Mouse (Mus musculus): ENCODE results near the gene BC034090. TPM values are rescaled to one million over a fixed set of nuclear protein-coding genes. Genes with fewer than 3 reads are reported as not detected.

The BC034090 gene
- polyA plus RNA-seq, 2 experiments from 2014 or later: 0.29 to 0.32 TPM

DNA sequence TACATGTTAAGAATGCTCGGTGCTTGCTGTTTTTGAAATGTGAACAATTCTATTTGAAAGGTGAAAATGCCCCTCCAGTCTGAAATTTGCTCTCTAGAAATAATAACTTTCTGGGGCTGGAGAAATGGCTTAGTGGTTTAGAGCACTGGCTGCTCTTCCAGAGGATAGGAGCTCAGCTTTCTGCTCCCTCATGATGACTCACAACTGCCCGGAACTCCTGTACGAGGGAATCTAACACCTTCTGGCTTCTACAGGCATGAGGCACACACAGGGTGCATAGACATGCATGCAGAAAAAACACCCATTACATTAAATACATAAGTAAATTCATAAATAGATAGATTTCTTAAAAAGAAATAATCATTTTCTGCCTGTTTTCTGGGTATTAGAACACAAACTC is 60.1 kb downstream of the BC034090 start:
- no peak for ATAC-seq

DNA sequence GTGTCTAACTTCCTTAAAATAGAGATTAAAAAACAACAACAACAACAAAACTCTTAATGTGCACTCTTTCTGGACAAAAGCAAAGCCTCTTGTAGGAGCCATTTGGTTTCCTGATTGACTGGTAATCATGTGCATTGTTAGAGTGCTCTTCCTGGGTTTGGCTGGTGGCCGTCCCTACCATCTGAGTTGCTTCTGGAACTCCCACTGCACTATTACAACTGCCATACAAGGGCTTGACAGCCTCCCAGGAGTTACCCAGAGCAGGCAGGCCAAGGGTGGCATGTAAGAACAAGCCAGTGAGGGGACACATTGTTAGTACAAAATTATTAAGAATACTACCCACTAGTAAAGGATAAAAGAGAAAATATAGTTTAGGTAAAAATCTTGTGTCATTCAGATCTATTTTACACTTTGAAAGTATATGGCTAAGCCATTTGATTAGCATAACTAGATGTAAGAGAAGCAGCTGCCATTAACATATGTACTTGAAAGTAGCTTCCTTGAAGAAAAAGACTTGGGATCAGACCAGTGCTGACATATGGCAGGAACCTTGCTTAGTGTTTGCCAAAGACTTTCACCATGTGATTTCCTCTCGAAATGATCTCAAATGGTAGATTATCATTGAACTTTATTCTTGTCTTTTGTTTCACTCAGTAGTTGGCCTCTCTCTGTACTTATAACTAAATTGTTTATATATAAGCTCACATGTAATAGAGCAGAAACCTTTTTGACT is 65.9 kb downstream of the BC034090 start:
- ATAC-seq: no peak

DNA sequence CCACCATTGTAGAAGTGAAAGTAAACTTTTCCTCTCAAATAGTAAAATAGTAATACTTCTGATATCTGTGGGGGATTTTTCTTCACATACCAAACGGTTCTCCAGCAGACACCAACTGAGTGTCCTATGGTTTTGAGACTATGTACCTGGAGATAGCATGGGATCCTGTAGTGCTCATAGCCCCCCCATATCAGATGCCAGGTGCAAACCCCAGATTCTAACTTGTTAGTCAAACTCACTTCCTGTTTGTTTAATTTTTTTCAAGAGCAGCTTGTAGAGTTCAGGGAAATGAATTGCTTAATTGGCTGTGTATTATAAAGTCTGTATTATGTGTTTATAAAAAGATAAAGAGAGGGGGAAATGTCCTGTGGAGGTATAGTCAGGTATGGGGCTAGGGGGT is 69.8 kb downstream of the BC034090 start:
- ATAC-seq: peak; percentile 54

DNA sequence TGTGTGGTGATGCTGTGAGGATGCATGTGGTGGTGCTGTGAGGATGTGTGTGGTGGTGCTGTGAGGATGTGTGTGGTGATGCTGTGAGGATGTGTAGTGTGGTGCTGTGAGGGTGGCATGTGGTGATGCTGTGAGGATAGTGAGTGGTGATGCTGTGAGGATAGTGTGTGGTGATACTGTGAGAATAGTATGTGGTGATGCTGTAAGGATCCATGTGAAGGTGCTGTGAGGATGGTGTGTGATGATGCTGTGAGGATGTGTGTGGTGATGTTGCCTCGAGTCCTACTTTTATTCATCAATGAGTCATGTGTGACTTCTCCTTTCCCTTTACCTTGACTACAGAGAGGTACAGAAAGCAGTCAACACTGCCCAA is 70.6 kb downstream of the BC034090 start:
- ATAC-seq: peak; percentile 67

DNA sequence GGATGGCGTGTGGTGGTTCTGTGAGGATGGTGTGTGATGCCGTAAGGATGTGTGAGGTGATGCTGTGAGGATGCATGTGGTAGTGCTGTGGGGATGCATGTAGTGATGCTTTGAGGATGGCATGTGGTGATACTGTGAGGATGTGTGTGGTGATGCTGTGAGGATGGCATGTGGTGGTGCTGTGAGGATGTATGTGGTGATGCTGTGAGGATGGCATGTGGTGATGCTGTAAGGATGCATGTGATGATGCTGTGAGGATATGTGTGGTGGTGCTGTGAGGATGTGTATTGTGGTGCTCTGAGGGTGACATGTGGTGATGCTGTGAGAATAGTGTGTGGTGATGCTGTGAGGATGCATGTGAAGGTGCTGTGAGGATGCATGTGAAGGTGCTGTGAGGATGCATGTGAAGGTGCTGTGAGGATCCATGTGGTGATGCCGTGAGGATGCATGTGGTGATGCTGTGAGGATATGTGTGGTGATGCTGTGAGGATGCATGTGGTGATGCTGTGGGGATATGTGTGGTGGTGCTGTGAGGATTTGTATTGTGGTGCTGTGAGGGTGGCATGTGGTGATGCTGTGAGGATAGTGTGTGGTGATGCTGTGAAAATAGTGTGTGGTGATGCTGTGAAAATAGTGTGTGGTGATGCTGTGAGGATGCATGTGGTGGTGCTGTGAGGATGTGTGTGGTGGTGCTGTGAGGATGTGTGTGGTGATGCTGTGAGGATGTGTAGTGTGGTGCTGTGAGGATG is 71.2 kb downstream of the BC034090 start:
- peak; percentile 47 for ATAC-seq

DNA sequence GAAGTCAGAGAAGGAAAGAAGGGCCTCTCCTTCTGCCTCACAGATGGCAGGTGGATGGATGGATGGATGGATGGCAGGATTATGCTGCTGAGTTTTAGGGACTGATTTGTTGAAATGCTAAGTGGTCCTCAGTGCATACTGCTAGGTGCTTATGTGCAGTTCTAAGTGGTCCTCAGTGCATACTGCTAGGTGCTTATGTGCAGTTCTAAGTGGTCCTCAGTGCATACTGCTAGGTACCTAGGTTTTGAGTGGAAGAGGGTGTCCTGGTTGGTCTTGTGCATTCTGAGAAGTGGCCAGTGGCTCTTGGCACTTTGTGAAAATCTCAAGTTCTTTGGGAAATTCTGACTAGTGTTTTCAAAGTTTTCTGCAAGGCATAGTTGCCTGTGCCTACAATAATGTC is 74.3 kb downstream of the BC034090 start:
- ATAC-seq: no peak

DNA sequence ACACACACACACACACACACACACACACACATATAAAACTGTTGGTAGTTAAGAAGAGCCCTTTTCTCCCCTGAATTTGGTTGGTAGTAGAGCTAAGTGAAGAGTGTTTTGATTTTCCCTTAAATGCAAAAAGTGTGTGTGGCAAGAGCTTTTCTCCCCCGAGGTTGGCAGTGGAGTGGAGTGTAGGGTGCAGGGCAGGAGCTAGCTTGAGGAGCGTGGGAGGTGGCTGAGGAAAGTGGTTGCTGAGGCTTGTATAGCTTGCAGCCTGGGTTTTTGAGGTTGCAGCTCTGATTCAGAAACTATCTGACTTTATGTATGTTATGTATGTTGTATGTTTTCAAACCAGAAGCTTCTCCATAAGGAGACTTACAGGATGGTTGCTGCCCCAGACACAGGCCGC is 76.8 kb downstream of the BC034090 start:
- ATAC-seq: no peak

Other genes with a start within 250 kb of the BC034090 start
- 10 to 100 TPM in 1 of 2 experiments, 1 to 10 TPM in 1; 4.9 to 12.6 TPM for gene Ier5, start 144.8 kb downstream of the BC034090 start, polyA plus RNA-seq (2017; shearing (Covaris generic))
- 10 to 100 TPM; 17.9 to 26.0 TPM for gene Mr1, start 97.6 kb downstream of the BC034090 start, polyA plus RNA-seq (2017; shearing (Covaris generic))
- 10 to 100 TPM; 50.0 to 58.4 TPM for gene Stx6, start 85.7 kb downstream of the BC034090 start, polyA plus RNA-seq (2017; shearing (Covaris generic))
- 10 to 100 TPM; 18.0 to 20.9 TPM for gene Xpr1, start 173.0 kb upstream of the BC034090 start, polyA plus RNA-seq (2017; shearing (Covaris generic))